Mouse (Mus musculus) retina, postnatal 7 days (tissue): ENCODE results near the gene Clip3.
A peak's percentile ranks its signal among the peaks of the same experiment; 100 is the strongest.

Source experiments
- DNase-seq: peaks from one replicate; pipeline ENCODE4 v3.0.0-alpha.2; 2012; ENCODE audit warnings: low read depth, low spot score

Gene Clip3

GRCm38 (mm10) chr7:30326427-30326826, 34.9 kb downstream of the Clip3 start:
- DNase-seq, result no peak

GRCm38 (mm10) chr7:30327140-30327539, 35.6 kb downstream of the Clip3 start:
- DNase-seq, result no peak

GRCm38 (mm10) chr7:30328379-30328778, 36.9 kb downstream of the Clip3 start:
- DNase-seq, result no peak

- DNase-seq, result peak; percentile 88
Observed at GRCm38 (mm10) chr7:30331887-30332286, 40.4 kb downstream of the Clip3 start.

- no peak for DNase-seq
Observed at GRCm38 (mm10) chr7:30332622-30333259, 41.2 kb downstream of the Clip3 start.

- DNase-seq, result no peak
Observed at GRCm38 (mm10) chr7:30333436-30333835, 41.9 kb downstream of the Clip3 start.

GRCm38 (mm10) chr7:30334563-30334962, 43.0 kb downstream of the Clip3 start:
- no peak for DNase-seq

GRCm38 (mm10) chr7:30335688-30336087, 44.2 kb downstream of the Clip3 start:
- DNase-seq, result no peak

- DNase-seq, result peak; percentile 88
Observed at GRCm38 (mm10) chr7:30336384-30336783, 44.9 kb downstream of the Clip3 start.

GRCm38 (mm10) chr7:30339432-30340109, 48.0 kb downstream of the Clip3 start:
- no peak for DNase-seq

GRCm38 (mm10) chr7:30346635-30347379, 55.3 kb downstream of the Clip3 start:
- DNase-seq, result no peak

- peak; percentile 50 for DNase-seq
Observed at GRCm38 (mm10) chr7:30347828-30348227, 56.3 kb downstream of the Clip3 start.

- peak; percentile 77 for DNase-seq
Observed at GRCm38 (mm10) chr7:30353279-30353822, 61.8 kb downstream of the Clip3 start.

GRCm38 (mm10) chr7:30354059-30354458, 62.5 kb downstream of the Clip3 start:
- no peak for DNase-seq
